Mouse (Mus musculus): ENCODE measurements around the gene Nop10. TPM values are rescaled to one million over a fixed set of nuclear protein-coding genes. Genes with fewer than 3 reads are reported as not detected.
A peak's percentile ranks its signal among the peaks of the same experiment; 100 is the strongest.
"Not testable (repeated sequence)": the region's sequence is repeated elsewhere in the genome, so short reads cannot be mapped to it uniquely, and the experiment has no call there.

The Nop10 gene
- polyA plus RNA-seq, 1 experiment = 108 TPM

DNA sequence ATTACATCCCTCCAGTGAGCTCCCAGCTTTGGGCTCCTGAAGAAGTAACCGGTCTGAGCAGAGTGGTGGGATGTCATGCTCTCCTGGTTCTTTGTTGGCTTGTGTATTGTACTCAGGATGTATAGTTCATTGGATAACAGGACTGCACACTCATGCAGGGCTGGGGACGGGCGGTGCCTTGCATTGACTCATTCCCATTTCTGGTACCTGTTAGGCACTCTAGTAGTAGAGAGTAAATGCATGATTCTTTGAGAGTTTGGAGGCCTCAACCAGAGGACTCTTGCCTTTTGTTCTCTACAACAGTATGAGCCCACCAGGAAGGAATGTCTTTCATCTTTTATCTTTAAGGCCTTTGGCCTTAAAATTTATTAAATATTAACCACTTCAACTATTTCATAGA, 15.1 kb downstream of the Nop10 start:
- Histone ChIP-seq H3K27ac (ENCODE audit: control insufficient read depth, insufficient read depth, low read depth, low read length) (no peak overlapping the region), H3K4me3 (ENCODE audit: control insufficient read depth, low read depth, low read length) (no peak overlapping the region), H3K4me1 (ENCODE audit: control insufficient read depth, insufficient read depth, low read length) (no peaks in the 10 kb centered on the region; the same call in 1 of the 2 replicates), H3K36me3 (ENCODE audit: control insufficient read depth, insufficient read depth, low read length) (no peaks in the 10 kb centered on the region; the same call in 1 of the 2 replicates), H3K27me3 (ENCODE audit: control insufficient read depth, insufficient read depth, low read length) (no peaks in the 10 kb centered on the region)
- TF ChIP-seq POLR2A (IDR thresholded peaks at IDR 0.05; ENCODE audit: control insufficient read depth, low read depth, low read length) = no peak
- no peak for TF ChIP-seq CTCF (IDR thresholded peaks at IDR 0.05; ENCODE audit: control insufficient read depth, insufficient read depth, insufficient replicate concordance, low read depth, low read length)

- no peak for TF ChIP-seq POLR2A (IDR thresholded peaks at IDR 0.05; ENCODE audit: control insufficient read depth, low read depth, low read length)
- TF ChIP-seq CTCF (IDR thresholded peaks at IDR 0.05; ENCODE audit: control insufficient read depth, insufficient read depth, insufficient replicate concordance, low read depth, low read length) = no peak
- H3K4me1 ChIP-seq (ENCODE audit: control insufficient read depth, insufficient read depth, low read length) = peaks cover 2% of the 10 kb centered on the region
- no peak overlapping the region for H3K4me3 ChIP-seq (ENCODE audit: control insufficient read depth, low read depth, low read length)
- no peaks in the 10 kb centered on the region for H3K27me3 ChIP-seq (ENCODE audit: control insufficient read depth, insufficient read depth, low read length)
- no peak overlapping the region for H3K27ac ChIP-seq (ENCODE audit: control insufficient read depth, insufficient read depth, low read depth, low read length)
- no peaks in the 10 kb centered on the region for H3K36me3 ChIP-seq (ENCODE audit: control insufficient read depth, insufficient read depth, low read length)
These were observed 21.1 kb downstream of the Nop10 start for GRCm38 (mm10) chr2:112282846-112283245.

- no peaks in the 10 kb centered on the region for H3K36me3 ChIP-seq (ENCODE audit: control insufficient read depth, insufficient read depth, low read length)
- TF ChIP-seq CTCF (IDR thresholded peaks at IDR 0.05; ENCODE audit: control insufficient read depth, insufficient read depth, insufficient replicate concordance, low read depth, low read length) (no peak), POLR2A (IDR thresholded peaks at IDR 0.05; ENCODE audit: control insufficient read depth, low read depth, low read length) (no peak; the same call in 1 of the 2 replicates)
These were observed 22.8 kb downstream of the Nop10 start for GRCm38 (mm10) chr2:112284363-112285030.

GRCm38 (mm10) chr2:112285031-112285390, 23.3 kb downstream of the Nop10 start:
- TF ChIP-seq CTCF (IDR thresholded peaks at IDR 0.05; ENCODE audit: control insufficient read depth, insufficient read depth, insufficient replicate concordance, low read depth, low read length) (no peak), POLR2A (IDR thresholded peaks at IDR 0.05; ENCODE audit: control insufficient read depth, low read depth, low read length) (no peak)
- Histone ChIP-seq H3K27me3 (ENCODE audit: control insufficient read depth, insufficient read depth, low read length) (no peaks in the 10 kb centered on the region), H3K36me3 (ENCODE audit: control insufficient read depth, insufficient read depth, low read length) (no peaks in the 10 kb centered on the region), H3K27ac (ENCODE audit: control insufficient read depth, insufficient read depth, low read depth, low read length) (no peak overlapping the region), H3K4me3 (ENCODE audit: control insufficient read depth, low read depth, low read length) (no peak overlapping the region), H3K4me1 (ENCODE audit: control insufficient read depth, insufficient read depth, low read length) (peaks cover 2% of the 10 kb centered on the region; the same call in 1 of the 2 replicates)

More at GRCm38 (mm10) chr2:112284363-112285030, 22.8 kb downstream of the Nop10 start:
- Histone ChIP-seq H3K4me3 (ENCODE audit: control insufficient read depth, low read depth, low read length) (peak overlapping the region; percentile 25), H3K27me3 (ENCODE audit: control insufficient read depth, insufficient read depth, low read length) (no peaks in the 10 kb centered on the region), H3K4me1 (ENCODE audit: control insufficient read depth, insufficient read depth, low read length) (peaks cover 2% of the 10 kb centered on the region; the same call in 1 of the 2 replicates), H3K27ac (ENCODE audit: control insufficient read depth, insufficient read depth, low read depth, low read length) (no peak overlapping the region)

DNA sequence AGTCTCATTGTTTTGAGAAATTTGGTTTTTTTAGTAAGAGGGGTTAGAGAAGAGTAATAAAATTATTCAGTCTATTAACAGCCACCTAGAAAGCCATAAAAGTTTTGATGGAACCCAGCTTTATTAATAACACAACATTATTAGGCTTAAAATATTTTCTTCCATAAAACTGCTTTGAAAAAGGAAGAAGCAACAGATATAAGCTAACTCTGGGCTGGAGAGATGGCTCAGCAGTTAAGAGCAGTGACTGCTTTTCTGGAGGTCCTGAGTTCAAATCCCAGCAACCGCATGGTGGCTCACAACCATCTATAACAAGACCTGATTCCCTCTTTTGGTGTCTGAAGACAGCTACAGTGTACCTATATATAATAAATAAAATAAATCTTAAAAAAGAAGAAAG, 24.3 kb downstream of the Nop10 start:
- H3K27ac ChIP-seq (ENCODE audit: control insufficient read depth, insufficient read depth, low read depth, low read length); H3K4me1 ChIP-seq (ENCODE audit: control insufficient read depth, insufficient read depth, low read length); H3K27me3 ChIP-seq (ENCODE audit: control insufficient read depth, insufficient read depth, low read length); H3K36me3 ChIP-seq (ENCODE audit: control insufficient read depth, insufficient read depth, low read length); H3K4me3 ChIP-seq (ENCODE audit: control insufficient read depth, low read depth, low read length): not testable (repeated sequence)

GRCm38 (mm10) chr2:112287059-112287458, 25.3 kb downstream of the Nop10 start:
- no peak for TF ChIP-seq POLR2A (IDR thresholded peaks at IDR 0.05; ENCODE audit: control insufficient read depth, low read depth, low read length)
- TF ChIP-seq CTCF (IDR thresholded peaks at IDR 0.05; ENCODE audit: control insufficient read depth, insufficient read depth, insufficient replicate concordance, low read depth, low read length) = no peak
- Histone ChIP-seq H3K27ac (ENCODE audit: control insufficient read depth, insufficient read depth, low read depth, low read length) (no peak overlapping the region), H3K4me1 (ENCODE audit: control insufficient read depth, insufficient read depth, low read length) (peaks cover 2% of the 10 kb centered on the region; the same call in 1 of the 2 replicates), H3K27me3 (ENCODE audit: control insufficient read depth, insufficient read depth, low read length) (no peaks in the 10 kb centered on the region), H3K4me3 (ENCODE audit: control insufficient read depth, low read depth, low read length) (no peak overlapping the region), H3K36me3 (ENCODE audit: control insufficient read depth, insufficient read depth, low read length) (no peaks in the 10 kb centered on the region)

GRCm38 (mm10) chr2:112289507-112289906, 27.8 kb downstream of the Nop10 start:
- Histone ChIP-seq H3K27ac (ENCODE audit: control insufficient read depth, insufficient read depth, low read depth, low read length) (no peak overlapping the region), H3K27me3 (ENCODE audit: control insufficient read depth, insufficient read depth, low read length) (no peaks in the 10 kb centered on the region), H3K4me3 (ENCODE audit: control insufficient read depth, low read depth, low read length) (no peak overlapping the region), H3K36me3 (ENCODE audit: control insufficient read depth, insufficient read depth, low read length) (no peaks in the 10 kb centered on the region), H3K4me1 (ENCODE audit: control insufficient read depth, insufficient read depth, low read length) (peaks cover 2% of the 10 kb centered on the region; the same call in 1 of the 2 replicates)
- TF ChIP-seq POLR2A (IDR thresholded peaks at IDR 0.05; ENCODE audit: control insufficient read depth, low read depth, low read length) (no peak), CTCF (IDR thresholded peaks at IDR 0.05; ENCODE audit: control insufficient read depth, insufficient read depth, insufficient replicate concordance, low read depth, low read length) (no peak)

Measured in testis, adult 2 months (tissue).